Mouse (Mus musculus) heart, embryonic 10.5 days (tissue): Measurements from ENCODE around the gene Wbp4. TPM values are rescaled to one million over a fixed set of nuclear protein-coding genes. Genes with fewer than 3 reads are reported as not detected.

ENCODE experiments used
- DNase-seq: peaks from one replicate; pipeline ENCODE4 v3.0.0-alpha.2; 2017; ENCODE audit warnings: low spot score
- H3K27ac ChIP-seq: fragments of 300-500 bp; sonication (generic); 2 replicates; pipeline ENCODE4 v1.5.1; 2016; ENCODE audit warnings: mild to moderate bottlenecking
- H3K27me3 ChIP-seq: fragments of 300-500 bp; sonication (generic); 2 replicates; pipeline ENCODE4 v1.6.1; 2016; ENCODE audit warnings: mild to moderate bottlenecking; ENCODE audit not compliant: poor library complexity, insufficient read depth, severe bottlenecking
- H3K36me3 ChIP-seq: fragments of 300-500 bp; sonication (generic); 2 replicates; pipeline ENCODE4 v1.6.1; 2016; ENCODE audit warnings: mild to moderate bottlenecking, moderate library complexity
- H3K4me1 ChIP-seq: fragments of 300-500 bp; sonication (generic); 2 replicates; pipeline ENCODE4 v1.6.1; 2016; ENCODE audit warnings: mild to moderate bottlenecking
- H3K4me3 ChIP-seq: fragments of 300-500 bp; sonication (generic); 2 replicates; pipeline ENCODE4 v1.5.1; 2016; ENCODE audit warnings: mild to moderate bottlenecking, moderate library complexity
- H3K9me3 ChIP-seq: fragments of 300-500 bp; sonication (generic); 2 replicates; pipeline ENCODE4 v1.6.1; 2016; ENCODE audit warnings: mild to moderate bottlenecking, moderate library complexity
- WGBS: fragments of 180-500 bp; shearing (Covaris S2); methylation state at CpG from one replicate; pipeline ENCODE4 v1.1.7; 2016; 5-methylcytosine and 5-hydroxymethylcytosine counted together
- polyA plus RNA-seq: library from polyadenylated mRNA; unstranded; fragments of >200 nt; fragmentation: Nextera tagmentation; extraction: Ambion mirVana; gene quantifications from 2 replicates; pipeline ENCODE4 v1.2.1, GENCODE M21; 2016

The Wbp4 gene
- polyA plus RNA-seq, 1 experiment from 2014 or later: 33.6 TPM

- peak within 1 kb of the TSS; percentile 57 for H3K4me3 ChIP-seq
- peak within 1 kb of the TSS; percentile 89 for H3K27ac ChIP-seq
- no peaks in the 10 kb centered on the region for H3K27me3 ChIP-seq
- H3K9me3 ChIP-seq: 0 out of 2 replicates have a peak, but pooled peaks cover 7% of the 10 kb centered on the region
- WGBS: 1% methylated on average over 40 of the region's 44 CpGs
- peaks cover 12% of the 10 kb centered on the region for H3K36me3 ChIP-seq
- 0 out of 2 replicates have a peak, but pooled peaks cover 3% of the 10 kb centered on the region for H3K4me1 ChIP-seq
- DNase-seq: peak; percentile 99
Measured at GRCm38 (mm10) chr14:79425979-79426729, 55.2 kb downstream of the Wbp4 start, which contains the start of gene Kbtbd7. TSS of gene Kbtbd7 (plus strand) at chr14:79426511.

DNA sequence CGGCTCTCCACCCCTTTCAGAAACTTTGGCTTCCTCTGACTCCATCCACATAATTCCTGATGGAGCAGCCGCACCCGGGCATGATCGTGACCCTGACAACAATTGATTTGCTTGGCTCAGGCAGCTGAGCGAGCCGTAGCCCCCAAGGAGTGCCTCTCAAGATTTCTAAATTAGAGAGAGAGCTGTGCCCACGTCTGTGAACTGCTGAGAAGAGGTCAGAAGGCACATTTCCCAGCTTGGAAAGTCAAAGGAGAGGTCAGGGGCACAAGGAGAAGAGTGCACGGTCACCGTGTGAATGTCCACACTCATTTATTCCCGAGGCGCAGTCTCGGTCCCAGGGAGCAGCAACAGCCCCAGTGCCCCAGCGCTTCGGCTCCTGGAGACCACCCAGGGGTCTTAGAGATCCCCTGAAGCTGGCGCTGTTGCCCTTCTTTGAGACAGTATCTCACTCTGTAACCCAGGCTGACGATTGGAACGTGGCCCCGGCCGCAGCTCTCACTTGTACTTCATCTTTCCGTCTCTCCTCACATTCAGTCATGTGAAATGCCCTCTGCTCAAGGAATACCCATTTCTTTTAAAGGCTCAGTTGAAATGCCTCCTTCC, 61.1 kb downstream of the Wbp4 start:
- Histone ChIP-seq H3K9me3 (no peaks in the 10 kb centered on the region), H3K4me3 (no peak overlapping the region), H3K4me1 (no peaks in the 10 kb centered on the region; the same call in 1 of the 2 replicates), H3K36me3 (peaks cover 23% of the 10 kb centered on the region), H3K27ac (no peak overlapping the region), H3K27me3 (no peaks in the 10 kb centered on the region)
- 72% methylated on average over 20 of the region's 20 CpGs for WGBS
- no peak for DNase-seq

- Histone ChIP-seq H3K27ac (no peak overlapping the region), H3K4me3 (no peak overlapping the region), H3K4me1 (no peaks in the 10 kb centered on the region), H3K27me3 (no peaks in the 10 kb centered on the region), H3K36me3 (peaks cover 22% of the 10 kb centered on the region), H3K9me3 (no peaks in the 10 kb centered on the region)
- 85% methylated on average over 6 of the region's 6 CpGs for WGBS
- DNase-seq: no peak
Measured at GRCm38 (mm10) chr14:79413121-79413520, 68.2 kb downstream of the Wbp4 start.

DNA sequence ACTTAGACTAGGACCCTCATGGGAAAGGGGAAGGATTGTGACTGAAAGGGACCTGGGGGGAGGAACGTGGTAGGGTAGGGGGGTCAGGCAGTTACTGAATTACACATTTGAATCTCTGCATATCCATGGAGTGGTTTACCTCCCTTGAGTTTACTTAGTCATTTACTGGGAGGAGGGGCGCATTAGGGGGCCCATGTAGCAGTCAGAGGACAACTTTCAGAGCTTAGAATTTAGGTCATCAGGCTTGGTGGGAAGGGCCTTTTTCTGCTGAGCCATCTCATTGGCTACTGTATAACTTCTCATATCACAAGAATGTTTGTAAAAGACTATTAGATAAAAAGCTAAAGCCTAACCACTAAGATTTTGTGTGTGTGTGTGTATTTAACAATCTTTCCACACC, 70.7 kb downstream of the Wbp4 start:
- no peaks in the 10 kb centered on the region for H3K4me1 ChIP-seq
- H3K27ac ChIP-seq: no peak overlapping the region
- H3K27me3 ChIP-seq: no peaks in the 10 kb centered on the region
- no peak for DNase-seq
- WGBS: 75% methylated on average over 2 of the region's 2 CpGs
- H3K36me3 ChIP-seq: peaks cover 23% of the 10 kb centered on the region; the same call in 1 of the 2 replicates
- no peaks in the 10 kb centered on the region for H3K9me3 ChIP-seq
- H3K4me3 ChIP-seq: no peak overlapping the region

Other genes starting within 250 kb of the Wbp4 start
- 0.06 TPM in 1 of 2 replicates, not detected in the other for gene Zfp957, start 234.2 kb downstream of the Wbp4 start, polyA plus RNA-seq
- gene Rgcc, start 179.9 kb downstream of the Wbp4 start, polyA plus RNA-seq: 16.0 and 17.0 TPM in 2 replicates
- gene Naa16, start 90.7 kb downstream of the Wbp4 start, polyA plus RNA-seq: 27.1 and 30.2 TPM in 2 replicates
- gene Mtrf1, start 83.7 kb downstream of the Wbp4 start, polyA plus RNA-seq: 9.1 and 9.4 TPM in 2 replicates
- 9.2 and 9.3 TPM in 2 replicates for gene Kbtbd7, start 55.0 kb downstream of the Wbp4 start, polyA plus RNA-seq
- 2.9 and 3.8 TPM in 2 replicates for gene Kbtbd6, start 29.7 kb downstream of the Wbp4 start, polyA plus RNA-seq
- gene Elf1, start 326 bp downstream of the Wbp4 start, polyA plus RNA-seq: 7.4 and 7.5 TPM in 2 replicates
- 106 and 123 TPM in 2 replicates for gene Sugt1, start 106.2 kb upstream of the Wbp4 start, polyA plus RNA-seq
- gene Cnmd, start 180.7 kb upstream of the Wbp4 start, polyA plus RNA-seq: 1.7 and 2.9 TPM in 2 replicates